Mouse (Mus musculus): ENCODE measurements at regions not wholly inside any gene's neighbourhood (a gene's known extent, or its start where the extent isn't known, plus 50 kb on each side); places are given as distances from the start of the nearest gene placed in this dataset.

DNA sequence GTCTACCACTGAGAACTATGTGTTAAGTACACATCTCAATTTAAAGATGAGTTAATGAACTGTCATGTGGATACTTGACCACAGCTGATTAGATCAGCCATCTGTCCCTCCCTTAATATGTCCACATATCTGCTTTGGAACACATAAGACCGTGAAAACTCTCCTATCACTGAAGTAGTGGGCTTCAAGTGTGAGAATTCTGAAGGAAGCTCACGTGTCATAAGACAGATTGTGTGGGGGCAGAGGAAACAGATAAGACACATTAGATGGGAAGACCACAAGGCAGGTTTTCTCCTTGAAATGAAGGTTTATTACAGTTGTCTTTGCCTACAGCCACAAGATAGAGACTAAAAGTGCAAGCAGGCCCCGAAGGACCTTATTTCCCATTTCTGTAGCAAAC is 451.0 kb upstream of the Gcfc2 start:
- Histone ChIP-seq H3K36me3 (ENCODE audit: control insufficient read depth, insufficient read depth, low read length, poor library complexity, severe bottlenecking) (no peaks in the 10 kb centered on the region), H3K27me3 (ENCODE audit: control insufficient read depth, insufficient read depth, low read length, poor library complexity, severe bottlenecking) (no peaks in the 10 kb centered on the region)
- DNase-seq (ENCODE audit: low read depth, low spot score): no peak

GRCm38 (mm10) chr6:81474786-81475185 is 448.7 kb upstream of the Gcfc2 start:
- no peaks in the 10 kb centered on the region for H3K27me3 ChIP-seq (ENCODE audit: control insufficient read depth, insufficient read depth, low read length, poor library complexity, severe bottlenecking)
- DNase-seq (ENCODE audit: low read depth, low spot score): no peak
- no peaks in the 10 kb centered on the region for H3K36me3 ChIP-seq (ENCODE audit: control insufficient read depth, insufficient read depth, low read length, poor library complexity, severe bottlenecking)

- DNase-seq (ENCODE audit: low read depth, low spot score): no peak
- Histone ChIP-seq H3K27me3 (ENCODE audit: control insufficient read depth, insufficient read depth, low read length, poor library complexity, severe bottlenecking) (no peaks in the 10 kb centered on the region), H3K36me3 (ENCODE audit: control insufficient read depth, insufficient read depth, low read length, poor library complexity, severe bottlenecking) (no peaks in the 10 kb centered on the region)
Measured at GRCm38 (mm10) chr6:81487006-81487405, 436.5 kb upstream of the Gcfc2 start.

DNA sequence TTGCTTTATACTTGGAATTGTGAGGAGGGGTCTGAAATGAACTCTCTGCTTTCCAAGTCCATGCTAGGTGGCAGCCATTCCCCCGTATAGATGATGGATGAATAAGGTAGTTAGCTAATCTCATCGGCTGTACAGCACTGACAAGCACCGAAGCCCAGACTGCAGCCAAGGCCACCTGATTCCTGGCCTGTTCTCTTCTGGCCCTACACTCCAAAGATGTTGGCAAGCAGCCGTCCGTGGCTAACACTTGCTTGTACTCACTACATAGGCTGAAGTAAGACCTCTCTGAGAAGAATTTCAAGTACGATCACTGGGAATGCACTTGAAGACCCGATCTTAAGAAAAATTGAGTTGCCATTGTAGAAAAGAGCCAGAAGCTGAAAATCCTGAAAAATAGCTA is 427.2 kb upstream of the Gcfc2 start:
- Histone ChIP-seq H3K27me3 (ENCODE audit: control insufficient read depth, insufficient read depth, low read length, poor library complexity, severe bottlenecking) (no peaks in the 10 kb centered on the region), H3K36me3 (ENCODE audit: control insufficient read depth, insufficient read depth, low read length, poor library complexity, severe bottlenecking) (no peaks in the 10 kb centered on the region)
- DNase-seq (ENCODE audit: low read depth, low spot score): no peak

DNA sequence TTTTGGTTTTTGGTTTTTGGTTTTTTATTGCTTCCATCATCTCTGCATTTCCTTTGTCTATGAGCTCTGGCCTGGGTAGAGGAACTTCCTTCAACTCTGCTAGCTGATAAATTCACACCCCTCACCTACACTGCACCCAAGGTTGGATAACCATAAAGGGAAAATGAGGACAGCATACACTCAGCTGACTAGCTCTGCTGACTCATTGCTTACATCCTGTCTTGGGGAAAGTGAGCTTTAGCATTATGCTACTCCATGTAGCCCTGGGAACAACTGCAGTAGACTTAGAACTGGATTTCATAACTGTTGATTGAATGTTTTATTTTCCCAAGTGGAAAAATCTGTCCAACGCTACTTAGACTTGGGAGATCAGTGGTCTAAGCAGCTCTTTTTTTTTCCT is 406.3 kb upstream of the Gcfc2 start:
- Histone ChIP-seq H3K36me3 (ENCODE audit: control insufficient read depth, insufficient read depth, low read length, poor library complexity, severe bottlenecking) (no peaks in the 10 kb centered on the region), H3K27me3 (ENCODE audit: control insufficient read depth, insufficient read depth, low read length, poor library complexity, severe bottlenecking) (no peaks in the 10 kb centered on the region)
- no peak for DNase-seq (ENCODE audit: low read depth, low spot score)

- DNase-seq (ENCODE audit: low read depth, low spot score): no peak
Measured at GRCm38 (mm10) chr6:81562260-81562659, 361.2 kb upstream of the Gcfc2 start.

GRCm38 (mm10) chr6:81563192-81563591 is 360.3 kb upstream of the Gcfc2 start:
- Histone ChIP-seq H3K36me3 (ENCODE audit: control insufficient read depth, insufficient read depth, low read length, poor library complexity, severe bottlenecking) (no peaks in the 10 kb centered on the region), H3K27me3 (ENCODE audit: control insufficient read depth, insufficient read depth, low read length, poor library complexity, severe bottlenecking) (no peaks in the 10 kb centered on the region; the same call in 1 of the 2 replicates)
- no peak for DNase-seq (ENCODE audit: low read depth, low spot score)

More at GRCm38 (mm10) chr6:81562260-81562659, 361.2 kb upstream of the Gcfc2 start:
- Histone ChIP-seq H3K27me3 (ENCODE audit: control insufficient read depth, insufficient read depth, low read length, poor library complexity, severe bottlenecking) (no peaks in the 10 kb centered on the region; the same call in 1 of the 2 replicates), H3K36me3 (ENCODE audit: control insufficient read depth, insufficient read depth, low read length, poor library complexity, severe bottlenecking) (no peaks in the 10 kb centered on the region)

- DNase-seq (ENCODE audit: low read depth, low spot score): no peak
- no peaks in the 10 kb centered on the region; the same call in 1 of the 2 replicates for H3K27me3 ChIP-seq (ENCODE audit: control insufficient read depth, insufficient read depth, low read length, poor library complexity, severe bottlenecking)
- no peaks in the 10 kb centered on the region for H3K36me3 ChIP-seq (ENCODE audit: control insufficient read depth, insufficient read depth, low read length, poor library complexity, severe bottlenecking)
Measured at GRCm38 (mm10) chr6:81564295-81564694, 359.2 kb upstream of the Gcfc2 start.

- DNase-seq (ENCODE audit: low read depth, low spot score): no peak
- Histone ChIP-seq H3K36me3 (ENCODE audit: control insufficient read depth, insufficient read depth, low read length, poor library complexity, severe bottlenecking) (no peaks in the 10 kb centered on the region), H3K27me3 (ENCODE audit: control insufficient read depth, insufficient read depth, low read length, poor library complexity, severe bottlenecking) (no peaks in the 10 kb centered on the region; the same call in 1 of the 2 replicates)
Measured at GRCm38 (mm10) chr6:81586441-81587117, 336.9 kb upstream of the Gcfc2 start.

- no peaks in the 10 kb centered on the region for H3K36me3 ChIP-seq (ENCODE audit: control insufficient read depth, insufficient read depth, low read length, poor library complexity, severe bottlenecking)
- no peaks in the 10 kb centered on the region; the same call in 1 of the 2 replicates for H3K27me3 ChIP-seq (ENCODE audit: control insufficient read depth, insufficient read depth, low read length, poor library complexity, severe bottlenecking)
- DNase-seq (ENCODE audit: low read depth, low spot score): no peak
Measured at GRCm38 (mm10) chr6:81589727-81590126, 333.7 kb upstream of the Gcfc2 start.

GRCm38 (mm10) chr6:81595926-81596325 is 327.5 kb upstream of the Gcfc2 start:
- Histone ChIP-seq H3K27me3 (ENCODE audit: control insufficient read depth, insufficient read depth, low read length, poor library complexity, severe bottlenecking) (no peaks in the 10 kb centered on the region; the same call in 1 of the 2 replicates), H3K36me3 (ENCODE audit: control insufficient read depth, insufficient read depth, low read length, poor library complexity, severe bottlenecking) (no peaks in the 10 kb centered on the region)
- DNase-seq (ENCODE audit: low read depth, low spot score): no peak

DNA sequence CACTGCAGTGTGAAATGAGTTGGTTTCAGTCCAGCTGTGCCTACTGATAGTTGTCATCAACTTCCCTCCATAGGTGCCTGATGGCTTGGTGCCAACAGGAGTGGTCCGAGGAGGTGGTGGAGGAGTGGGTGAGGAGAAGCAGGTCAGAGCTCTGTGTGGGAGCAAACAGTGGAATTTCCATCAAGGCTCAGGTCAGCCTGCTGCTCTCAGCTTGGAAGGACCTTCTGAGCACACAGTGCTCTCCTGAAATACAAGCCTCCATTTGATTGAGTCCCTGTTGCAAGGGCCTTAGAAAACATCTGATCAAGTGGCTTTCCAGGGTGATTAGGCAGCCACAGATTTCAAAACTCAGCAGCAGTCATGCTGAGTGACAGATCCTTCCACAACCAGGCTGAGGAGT is 314.8 kb upstream of the Gcfc2 start:
- H3K36me3 ChIP-seq (ENCODE audit: control insufficient read depth, insufficient read depth, low read length, poor library complexity, severe bottlenecking): no peaks in the 10 kb centered on the region
- no peak for DNase-seq (ENCODE audit: low read depth, low spot score)
- no peaks in the 10 kb centered on the region for H3K27me3 ChIP-seq (ENCODE audit: control insufficient read depth, insufficient read depth, low read length, poor library complexity, severe bottlenecking)

- Histone ChIP-seq H3K36me3 (ENCODE audit: control insufficient read depth, insufficient read depth, low read length, poor library complexity, severe bottlenecking) (no peaks in the 10 kb centered on the region), H3K27me3 (ENCODE audit: control insufficient read depth, insufficient read depth, low read length, poor library complexity, severe bottlenecking) (no peaks in the 10 kb centered on the region)
- no peak for DNase-seq (ENCODE audit: low read depth, low spot score)
Measured at GRCm38 (mm10) chr6:81611980-81612379, 311.5 kb upstream of the Gcfc2 start.

GRCm38 (mm10) chr6:81618018-81618417 is 305.5 kb upstream of the Gcfc2 start:
- no peaks in the 10 kb centered on the region for H3K36me3 ChIP-seq (ENCODE audit: control insufficient read depth, insufficient read depth, low read length, poor library complexity, severe bottlenecking)

GRCm38 (mm10) chr6:81621028-81621427 is 302.4 kb upstream of the Gcfc2 start:
- no peaks in the 10 kb centered on the region for H3K27me3 ChIP-seq (ENCODE audit: control insufficient read depth, insufficient read depth, low read length, poor library complexity, severe bottlenecking)
- DNase-seq (ENCODE audit: low read depth, low spot score): no peak
- H3K36me3 ChIP-seq (ENCODE audit: control insufficient read depth, insufficient read depth, low read length, poor library complexity, severe bottlenecking): no peaks in the 10 kb centered on the region

More at GRCm38 (mm10) chr6:81618018-81618417, 305.5 kb upstream of the Gcfc2 start:
- DNase-seq (ENCODE audit: low read depth, low spot score): no peak
- no peaks in the 10 kb centered on the region for H3K27me3 ChIP-seq (ENCODE audit: control insufficient read depth, insufficient read depth, low read length, poor library complexity, severe bottlenecking)

DNA sequence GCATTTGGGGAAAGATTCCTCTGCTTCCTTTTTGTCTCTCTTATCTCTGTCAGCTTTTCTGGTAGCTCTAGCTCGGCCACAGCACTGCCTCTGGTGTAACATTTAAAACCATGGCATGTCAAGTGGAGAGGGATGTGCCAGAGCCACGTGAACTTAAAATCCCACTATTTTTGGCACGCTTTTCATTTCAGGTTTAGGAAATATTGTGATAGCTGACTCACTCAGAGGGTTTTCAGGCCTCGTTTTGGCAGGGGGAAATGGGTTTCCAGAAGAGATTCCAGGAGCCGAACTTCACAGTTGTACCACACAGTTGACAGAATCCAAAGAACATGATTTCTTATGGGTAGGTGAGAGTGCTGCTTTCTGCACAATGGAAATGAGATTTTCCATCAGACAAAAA is 300.8 kb upstream of the Gcfc2 start:
- DNase-seq (ENCODE audit: low read depth, low spot score): no peak
- Histone ChIP-seq H3K36me3 (ENCODE audit: control insufficient read depth, insufficient read depth, low read length, poor library complexity, severe bottlenecking) (no peaks in the 10 kb centered on the region), H3K27me3 (ENCODE audit: control insufficient read depth, insufficient read depth, low read length, poor library complexity, severe bottlenecking) (no peaks in the 10 kb centered on the region)
